Mouse (Mus musculus): ENCODE results near the gene Olfr959. TPM values are rescaled to one million over a fixed set of nuclear protein-coding genes. Genes with fewer than 3 reads are reported as not detected.

The Olfr959 gene
- polyA plus RNA-seq, 1 experiment from 2014 or later, result not detected

DNA sequence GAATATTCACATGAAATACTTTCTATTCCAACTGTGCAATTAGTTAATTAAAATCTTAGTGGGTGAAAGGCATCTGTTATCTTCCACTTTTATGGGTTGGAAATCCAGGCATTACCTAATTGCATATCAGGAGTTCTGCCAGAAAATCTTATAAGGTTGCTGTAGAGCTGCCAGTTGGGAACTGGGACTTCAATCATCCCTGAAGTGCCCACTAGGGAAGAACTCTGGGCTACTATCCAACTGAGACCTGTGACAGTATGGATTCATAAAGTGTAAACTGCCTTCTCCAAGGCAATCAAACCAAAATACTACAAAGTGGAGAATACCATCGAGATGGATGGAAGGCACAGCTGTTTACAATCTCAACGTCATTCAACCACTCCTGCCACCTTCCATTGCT lies 21.4 kb downstream of the Olfr959 start, which contains the start of gene Olfr958:
Gene Olfr958 (minus strand): TSS at position 109 of the 400 bp plus-strand sequence.
- 85% methylated on average over 2 of the region's 2 CpGs for WGBS
- no peak within 1 kb of the TSS for H3K4me3 ChIP-seq
- H3K36me3 ChIP-seq (replicated peaks), result no peaks in the 10 kb centered on the region
- H3K4me1 ChIP-seq, result peaks cover 7% of the 10 kb centered on the region
- no peak for DNase-seq (ENCODE audit: extremely low spot score, low spot score)
- no peak within 1 kb of the TSS for H3K27ac ChIP-seq
- no peaks in the 10 kb centered on the region for H3K9me3 ChIP-seq
- H3K27me3 ChIP-seq (ENCODE audit: poor library complexity, severe bottlenecking), result no peaks in the 10 kb centered on the region

DNA sequence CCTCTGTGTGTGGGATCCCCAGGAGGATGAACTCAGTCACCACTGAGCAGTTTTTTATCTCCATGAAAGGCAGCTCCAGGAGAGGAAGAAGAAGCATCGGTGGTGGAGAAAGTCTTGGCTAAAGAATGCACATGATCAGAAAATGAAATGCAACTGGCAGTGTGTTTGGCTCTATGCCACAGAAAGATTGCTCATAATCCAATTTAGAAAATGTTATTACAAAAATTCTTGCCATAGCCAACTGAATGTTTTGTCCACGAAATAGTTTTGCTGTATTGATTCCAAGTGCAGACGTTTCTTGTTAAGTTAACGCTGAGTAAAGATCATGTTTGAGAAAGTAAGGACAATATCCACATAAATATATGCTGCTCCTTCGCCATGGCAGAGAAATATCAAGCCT lies 24.6 kb downstream of the Olfr959 start:
- H3K36me3 ChIP-seq (replicated peaks), result no peaks in the 10 kb centered on the region
- DNase-seq (ENCODE audit: extremely low spot score, low spot score), result no peak
- H3K4me1 ChIP-seq, result no peaks in the 10 kb centered on the region
- no peaks in the 10 kb centered on the region for H3K27me3 ChIP-seq (ENCODE audit: poor library complexity, severe bottlenecking)
- H3K9me3 ChIP-seq, result no peaks in the 10 kb centered on the region
- no peak overlapping the region for H3K27ac ChIP-seq
- no peak overlapping the region for H3K4me3 ChIP-seq
- WGBS, result 85% methylated on average over 5 of the region's 5 CpGs

DNA sequence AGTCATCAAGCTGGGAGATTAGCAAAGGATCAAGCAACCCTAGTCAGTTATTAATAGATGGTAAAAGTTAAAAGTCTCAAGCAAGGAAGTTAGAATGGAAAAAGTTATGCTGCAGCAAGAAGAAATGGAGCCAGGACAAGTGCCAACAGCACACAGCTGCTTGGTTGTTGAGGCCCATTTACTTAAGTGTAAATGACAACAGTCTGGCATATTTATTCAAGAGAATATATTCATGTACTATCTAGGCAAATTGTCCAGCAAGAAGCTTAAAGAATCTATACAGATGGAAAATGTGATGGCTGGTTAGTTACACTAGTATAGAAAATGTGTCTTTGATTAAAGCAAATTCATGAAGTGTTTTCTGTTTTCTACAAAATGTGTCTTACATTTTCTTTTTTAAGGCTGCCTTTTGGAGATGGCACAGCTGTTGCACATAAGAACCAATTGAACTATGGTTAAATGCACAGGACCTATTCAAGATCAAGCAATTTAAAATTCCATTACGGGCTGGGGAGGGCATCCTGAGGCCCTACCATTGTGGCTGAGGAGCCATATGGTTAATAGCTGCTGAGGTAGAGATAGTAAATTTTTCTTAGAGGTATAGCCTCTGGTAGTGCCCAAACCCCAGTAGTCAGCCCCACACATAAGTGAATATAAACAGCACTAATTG lies 51.6 kb downstream of the Olfr959 start:
- no peak overlapping the region for H3K27ac ChIP-seq
- no peaks in the 10 kb centered on the region for H3K36me3 ChIP-seq (replicated peaks)
- H3K4me3 ChIP-seq, result no peak overlapping the region
- H3K9me3 ChIP-seq, result no peaks in the 10 kb centered on the region
- WGBS, result 85% methylated on average over 1 of the region's 1 CpGs
- 0 out of 2 replicates have a peak, but pooled peaks cover under 1% of the 10 kb centered on the region for H3K4me1 ChIP-seq
- DNase-seq (ENCODE audit: extremely low spot score, low spot score), result no peak
- H3K27me3 ChIP-seq (ENCODE audit: poor library complexity, severe bottlenecking), result no peaks in the 10 kb centered on the region

Other genes with a start within 250 kb of the Olfr959 start
- gene Olfr948, start 249.5 kb downstream of the Olfr959 start, polyA plus RNA-seq (2016; fragmentation: Nextera tagmentation; extraction: Ambion mirVana), result not detected in 2 replicates
- not detected in 2 replicates for gene Olfr951, start 188.2 kb downstream of the Olfr959 start, polyA plus RNA-seq (2016; fragmentation: Nextera tagmentation; extraction: Ambion mirVana)
- not detected in 2 replicates for gene Olfr952, start 148.4 kb downstream of the Olfr959 start, polyA plus RNA-seq (2016; fragmentation: Nextera tagmentation; extraction: Ambion mirVana)
- gene Olfr954, start 118.9 kb downstream of the Olfr959 start, polyA plus RNA-seq (2016; fragmentation: Nextera tagmentation; extraction: Ambion mirVana), result not detected in 2 replicates
- gene Olfr955, start 103.6 kb downstream of the Olfr959 start, polyA plus RNA-seq (2016; fragmentation: Nextera tagmentation; extraction: Ambion mirVana), result not detected in 2 replicates
- not detected in 2 replicates for gene Olfr44, start 81.6 kb downstream of the Olfr959 start, polyA plus RNA-seq (2016; fragmentation: Nextera tagmentation; extraction: Ambion mirVana)
- not detected in 2 replicates for gene Olfr957, start 59.8 kb downstream of the Olfr959 start, polyA plus RNA-seq (2016; fragmentation: Nextera tagmentation; extraction: Ambion mirVana)
- not detected in 2 replicates for gene Olfr958, start 21.5 kb downstream of the Olfr959 start, polyA plus RNA-seq (2016; fragmentation: Nextera tagmentation; extraction: Ambion mirVana)
- gene AW551984, start 28.8 kb upstream of the Olfr959 start, polyA plus RNA-seq (2016; fragmentation: Nextera tagmentation; extraction: Ambion mirVana), result 4.0 and 4.2 TPM in 2 replicates
- gene Olfr148, start 35.1 kb upstream of the Olfr959 start, polyA plus RNA-seq (2016; fragmentation: Nextera tagmentation; extraction: Ambion mirVana), result not detected in 2 replicates
- not detected in 2 replicates for gene Olfr960, start 45.8 kb upstream of the Olfr959 start, polyA plus RNA-seq (2016; fragmentation: Nextera tagmentation; extraction: Ambion mirVana)
- not detected in 2 replicates for gene Olfr961, start 69.5 kb upstream of the Olfr959 start, polyA plus RNA-seq (2016; fragmentation: Nextera tagmentation; extraction: Ambion mirVana)
- gene Olfr963, start 91.6 kb upstream of the Olfr959 start, polyA plus RNA-seq (2016; fragmentation: Nextera tagmentation; extraction: Ambion mirVana), result not detected in 2 replicates
- gene Olfr149, start 131.5 kb upstream of the Olfr959 start, polyA plus RNA-seq (2016; fragmentation: Nextera tagmentation; extraction: Ambion mirVana), result not detected in 2 replicates
- not detected in 2 replicates for gene Olfr965, start 135.8 kb upstream of the Olfr959 start, polyA plus RNA-seq (2016; fragmentation: Nextera tagmentation; extraction: Ambion mirVana)
- not detected in 2 replicates for gene Olfr150, start 155.4 kb upstream of the Olfr959 start, polyA plus RNA-seq (2016; fragmentation: Nextera tagmentation; extraction: Ambion mirVana)
- gene Olfr967, start 170.7 kb upstream of the Olfr959 start, polyA plus RNA-seq (2016; fragmentation: Nextera tagmentation; extraction: Ambion mirVana), result not detected in 2 replicates
- gene Olfr968, start 207.7 kb upstream of the Olfr959 start, polyA plus RNA-seq (2016; fragmentation: Nextera tagmentation; extraction: Ambion mirVana), result not detected in 2 replicates
- gene Olfr969, start 215.4 kb upstream of the Olfr959 start, polyA plus RNA-seq (2016; fragmentation: Nextera tagmentation; extraction: Ambion mirVana), result not detected in 2 replicates
- gene Olfr970, start 233.3 kb upstream of the Olfr959 start, polyA plus RNA-seq (2016; fragmentation: Nextera tagmentation; extraction: Ambion mirVana), result not detected in 2 replicates